Mouse (Mus musculus): ENCODE data around the gene Zfp512b.

DNA sequence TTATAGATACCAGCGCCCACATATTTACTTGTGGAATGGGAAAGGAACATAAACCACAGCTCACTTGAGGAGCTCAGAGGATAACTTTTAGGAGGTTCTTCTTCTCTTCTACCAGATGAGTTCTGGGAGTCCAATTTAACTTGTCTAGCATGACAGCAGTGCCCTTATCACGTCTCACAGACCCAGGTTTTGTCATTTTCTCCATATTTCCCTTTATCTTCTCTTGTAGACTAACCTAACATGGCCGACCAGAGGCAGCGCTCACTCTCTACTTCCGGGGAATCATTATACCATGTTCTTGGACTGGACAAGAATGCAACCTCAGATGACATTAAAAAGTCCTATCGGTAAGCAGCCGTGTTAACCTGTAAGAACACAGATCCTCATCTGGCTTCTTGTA lies 46.5 kb downstream of the Zfp512b start:
- TF ChIP-seq CTCF (conservative IDR thresholded peaks at IDR 0.05; ENCODE audit: insufficient read depth, insufficient read length, low read depth, low read length) (no peak), POLR2A (IDR thresholded peaks at IDR 0.05; ENCODE audit: low read depth, low read length) (no peak)
